Mouse (Mus musculus) ES-E14 (cell line): Measurements from ENCODE around the gene Erbb4.

ENCODE experiments used
- HCFC1 ChIP-seq: IDR thresholded peaks from 2 replicates; pipeline ENCODE4 v1.6.1; 2012; ENCODE audit warnings: low read length, inconsistent platforms, borderline replicate concordance; ENCODE audit not compliant: insufficient read depth
- MAFK ChIP-seq: IDR thresholded peaks from 2 replicates; pipeline ENCODE4 v1.6.1; 2014; ENCODE audit warnings: mild to moderate bottlenecking, low read depth, low read length, inconsistent platforms; ENCODE audit not compliant: insufficient read depth

DNA sequence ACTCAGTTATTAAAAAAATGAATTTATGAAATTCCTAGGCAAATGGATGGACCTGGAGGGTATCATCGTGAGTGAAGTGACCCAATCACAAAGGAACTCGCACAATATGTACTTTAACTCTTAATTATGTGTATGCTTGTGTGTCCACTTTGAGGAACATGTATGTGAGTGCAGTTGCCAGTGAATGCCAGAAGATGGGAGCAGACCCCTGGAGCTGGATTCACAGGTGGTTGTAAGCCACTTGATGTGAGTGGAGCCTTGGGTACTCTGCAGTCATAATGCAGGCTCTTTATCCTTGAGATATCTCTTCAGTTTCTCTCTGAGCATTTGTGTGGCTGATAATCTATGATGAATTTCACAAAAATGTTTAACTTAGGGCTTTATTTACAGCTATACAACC, 957.3 kb downstream of the Erbb4 start:
- no peak for TF ChIP-seq MAFK
- no peak for TF ChIP-seq HCFC1
